Mouse (Mus musculus) neural tube, embryonic 15.5 days (tissue): ENCODE measurements around the gene Eef1akmt1. TPM values are rescaled to one million over a fixed set of nuclear protein-coding genes. Genes with fewer than 3 reads are reported as not detected.

Source experiments
- ATAC-seq: fragments of 200-750 bp; cut with Nextera tagmentation; 2 replicates; pipeline ENCODE4 v1.8.0; 2017; ENCODE audit warnings: mild to moderate bottlenecking, moderate TSS enrichment, moderate library complexity; ENCODE audit not compliant: low FRiP score
- H3K27ac ChIP-seq: fragments of 300-500 bp; sonication (generic); replicated peaks from 2 replicates; pipeline ENCODE4 v1.5.1; 2015; ENCODE audit warnings: mild to moderate bottlenecking, inconsistent platforms
- H3K27me3 ChIP-seq: fragments of 300-500 bp; sonication (generic); replicated peaks from 2 replicates; pipeline ENCODE4 v1.6.1; 2015; ENCODE audit warnings: inconsistent platforms
- H3K36me3 ChIP-seq: fragments of 300-500 bp; sonication (generic); 2 replicates; pipeline ENCODE4 v1.6.1; 2015; ENCODE audit warnings: inconsistent platforms
- H3K4me1 ChIP-seq: fragments of 300-500 bp; sonication (generic); 2 replicates; pipeline ENCODE4 v1.6.1; 2015; ENCODE audit warnings: inconsistent platforms
- H3K4me2 ChIP-seq: fragments of 300-500 bp; sonication (generic); 2 replicates; pipeline ENCODE4 v1.6.1; 2015; ENCODE audit warnings: inconsistent platforms, mild to moderate bottlenecking, moderate library complexity
- H3K4me3 ChIP-seq: fragments of 300-500 bp; sonication (generic); replicated peaks from 2 replicates; pipeline ENCODE4 v1.5.1; 2015; ENCODE audit warnings: mild to moderate bottlenecking, inconsistent platforms
- H3K9ac ChIP-seq: fragments of 300-500 bp; sonication (generic); replicated peaks from 2 replicates; pipeline ENCODE4 v1.6.1; 2015; ENCODE audit warnings: mild to moderate bottlenecking, inconsistent platforms
- H3K9me3 ChIP-seq: fragments of 300-500 bp; sonication (generic); replicated peaks from 2 replicates; pipeline ENCODE4 v1.6.1; 2016; ENCODE audit warnings: inconsistent platforms
- WGBS: fragments of 180-500 bp; shearing (Covaris S2); methylation state at CpG from one replicate; pipeline ENCODE4 v1.1.7; 2015; ENCODE audit warnings: mixed read lengths; 5-methylcytosine and 5-hydroxymethylcytosine counted together
- polyA plus RNA-seq: library from polyadenylated mRNA; unstranded; fragments of >200 nt; fragmentation: Nextera tagmentation; extraction: Ambion mirVana; gene quantifications from 2 replicates; pipeline ENCODE4 v1.2.1, GENCODE M21; 2015

Eef1akmt1 gene
- polyA plus RNA-seq, 1 experiment from 2014 or later: 104 TPM

GRCm38 (mm10) chr14:57529786-57530515, 41.5 kb downstream of the Eef1akmt1 start:
- Histone ChIP-seq H3K27me3 (0 out of 2 replicates have a peak, but pooled peaks cover 3% of the 10 kb centered on the region), H3K4me1 (peaks cover 27% of the 10 kb centered on the region), H3K9ac (no peak overlapping the region), H3K4me2 (no peak overlapping the region), H3K9me3 (no peaks in the 10 kb centered on the region), H3K27ac (peak overlapping the region; percentile 5; the same call in 1 of the 2 replicates), H3K4me3 (no peak overlapping the region), H3K36me3 (no peaks in the 10 kb centered on the region)
- WGBS: 68% methylated on average over 5 of the region's 5 CpGs
- ATAC-seq: no peak

GRCm38 (mm10) chr14:57529086-57529785, 42.2 kb downstream of the Eef1akmt1 start:
- H3K4me2 ChIP-seq: no peak overlapping the region
- no peak overlapping the region for H3K9ac ChIP-seq
- ATAC-seq: no peak
- H3K27me3 ChIP-seq: 0 out of 2 replicates have a peak, but pooled peaks cover 3% of the 10 kb centered on the region
- H3K4me3 ChIP-seq: no peak overlapping the region
- H3K27ac ChIP-seq: peak overlapping the region; percentile 5; the same call in 1 of the 2 replicates
- no peaks in the 10 kb centered on the region for H3K36me3 ChIP-seq
- no peaks in the 10 kb centered on the region for H3K9me3 ChIP-seq
- 37% methylated on average over 10 of the region's 10 CpGs for WGBS
- H3K4me1 ChIP-seq: peaks cover 22% of the 10 kb centered on the region

- Histone ChIP-seq H3K27me3 (peaks cover 13% of the 10 kb centered on the region; the same call in 1 of the 2 replicates), H3K4me2 (no peak overlapping the region), H3K36me3 (no peaks in the 10 kb centered on the region), H3K4me3 (no peak overlapping the region), H3K9ac (no peak overlapping the region), H3K4me1 (peaks cover 22% of the 10 kb centered on the region), H3K27ac (no peak overlapping the region), H3K9me3 (no peaks in the 10 kb centered on the region)
- ATAC-seq: no peak
- 47% methylated on average over 2 of the region's 2 CpGs for WGBS
Measured at GRCm38 (mm10) chr14:57527598-57527997, 43.8 kb downstream of the Eef1akmt1 start.

GRCm38 (mm10) chr14:57527122-57527521, 44.3 kb downstream of the Eef1akmt1 start:
- no peaks in the 10 kb centered on the region for H3K36me3 ChIP-seq
- H3K4me2 ChIP-seq: no peak overlapping the region
- peaks cover 22% of the 10 kb centered on the region for H3K4me1 ChIP-seq
- H3K9me3 ChIP-seq: no peaks in the 10 kb centered on the region
- H3K27me3 ChIP-seq: peaks cover 13% of the 10 kb centered on the region; the same call in 1 of the 2 replicates
- H3K27ac ChIP-seq: no peak overlapping the region
- no peak for ATAC-seq
- H3K9ac ChIP-seq: no peak overlapping the region
- 49% methylated on average over 7 of the region's 7 CpGs for WGBS
- H3K4me3 ChIP-seq: no peak overlapping the region

GRCm38 (mm10) chr14:57526050-57526623, 45.3 kb downstream of the Eef1akmt1 start:
- WGBS: 57% methylated on average over 10 of the region's 10 CpGs

GRCm38 (mm10) chr14:57525388-57526049, 45.9 kb downstream of the Eef1akmt1 start:
- Histone ChIP-seq H3K36me3 (no peaks in the 10 kb centered on the region), H3K27me3 (peaks cover 13% of the 10 kb centered on the region; the same call in 1 of the 2 replicates), H3K4me1 (peaks cover 22% of the 10 kb centered on the region), H3K27ac (peak overlapping the region; percentile 78), H3K4me2 (peak overlapping the region; percentile 82), H3K9ac (peak overlapping the region; percentile 69), H3K4me3 (peak overlapping the region; percentile 82), H3K9me3 (no peaks in the 10 kb centered on the region)
- peak; percentile 86 for ATAC-seq
- under 1% methylated on average over 47 of the region's 60 CpGs for WGBS

More at GRCm38 (mm10) chr14:57526050-57526623, 45.3 kb downstream of the Eef1akmt1 start:
- Histone ChIP-seq H3K27ac (no peak overlapping the region), H3K36me3 (no peaks in the 10 kb centered on the region), H3K4me1 (peaks cover 22% of the 10 kb centered on the region), H3K4me2 (peak overlapping the region; percentile 82), H3K9ac (peak overlapping the region; percentile 69; the same call in 1 of the 2 replicates), H3K4me3 (peak overlapping the region; percentile 82), H3K9me3 (no peaks in the 10 kb centered on the region), H3K27me3 (peaks cover 13% of the 10 kb centered on the region; the same call in 1 of the 2 replicates)
- peak; percentile 33; the same call in 1 of the 2 replicates for ATAC-seq

- Histone ChIP-seq H3K4me1 (peaks cover 21% of the 10 kb centered on the region), H3K4me2 (peak within 1 kb of the TSS; percentile 82), H3K27ac (peak within 1 kb of the TSS; percentile 78), H3K9ac (peak within 1 kb of the TSS; percentile 69), H3K4me3 (peak within 1 kb of the TSS; percentile 82), H3K9me3 (no peaks in the 10 kb centered on the region), H3K27me3 (peaks cover 13% of the 10 kb centered on the region; the same call in 1 of the 2 replicates), H3K36me3 (no peaks in the 10 kb centered on the region)
- WGBS: 1% methylated on average over 66 of the region's 104 CpGs
- peak; percentile 53 for ATAC-seq
Measured at GRCm38 (mm10) chr14:57524671-57525387, 46.6 kb downstream of the Eef1akmt1 start, which contains the start of gene Il17d. Gene Il17d (plus strand): TSS chr14:57524777.

GRCm38 (mm10) chr14:57523762-57524161, 47.6 kb downstream of the Eef1akmt1 start:
- H3K4me2 ChIP-seq: peak overlapping the region; percentile 82; the same call in 1 of the 2 replicates
- H3K9ac ChIP-seq: 0 out of 2 replicates have a peak overlapping the region, but pooled peaks have one; percentile 69
- no peak overlapping the region for H3K4me3 ChIP-seq
- peaks cover 15% of the 10 kb centered on the region for H3K4me1 ChIP-seq
- no peaks in the 10 kb centered on the region for H3K36me3 ChIP-seq
- H3K27me3 ChIP-seq: peaks cover 13% of the 10 kb centered on the region; the same call in 1 of the 2 replicates
- WGBS: 83% methylated on average over 9 of the region's 9 CpGs
- H3K9me3 ChIP-seq: no peaks in the 10 kb centered on the region
- no peak for ATAC-seq
- no peak overlapping the region for H3K27ac ChIP-seq

GRCm38 (mm10) chr14:57517001-57517400, 54.4 kb downstream of the Eef1akmt1 start:
- Histone ChIP-seq H3K9me3 (no peaks in the 10 kb centered on the region), H3K27me3 (no peaks in the 10 kb centered on the region), H3K4me3 (no peak overlapping the region), H3K4me1 (no peaks in the 10 kb centered on the region), H3K36me3 (0 out of 2 replicates have a peak, but pooled peaks cover 7% of the 10 kb centered on the region), H3K4me2 (no peak overlapping the region), H3K9ac (no peak overlapping the region), H3K27ac (no peak overlapping the region)
- 93% methylated on average over 7 of the region's 7 CpGs for WGBS
- no peak for ATAC-seq

GRCm38 (mm10) chr14:57515156-57515762, 56.2 kb downstream of the Eef1akmt1 start:
- Histone ChIP-seq H3K4me3 (no peak overlapping the region), H3K9me3 (no peaks in the 10 kb centered on the region), H3K4me1 (no peaks in the 10 kb centered on the region), H3K9ac (no peak overlapping the region), H3K27me3 (no peaks in the 10 kb centered on the region), H3K4me2 (no peak overlapping the region), H3K27ac (no peak overlapping the region), H3K36me3 (0 out of 2 replicates have a peak, but pooled peaks cover 7% of the 10 kb centered on the region)
- 82% methylated on average over 6 of the region's 6 CpGs for WGBS
- no peak for ATAC-seq
